Mouse (Mus musculus) hindbrain, embryonic 10.5 days (tissue): ENCODE data around the gene Colgalt2. TPM values are rescaled to one million over a fixed set of nuclear protein-coding genes. Genes with fewer than 3 reads are reported as not detected.
"Not testable (repeated sequence)": the region's sequence is repeated elsewhere in the genome, so short reads cannot be mapped to it uniquely, and the experiment has no call there.

Experiments used
- DNase-seq: peaks from one replicate; pipeline ENCODE4 v3.0.0-alpha.2; 2017; ENCODE audit warnings: low spot score
- H3K27ac ChIP-seq: fragments of 300-500 bp; sonication (generic); 2 replicates; pipeline ENCODE4 v1.5.1; 2016; ENCODE audit warnings: mild to moderate bottlenecking, moderate library complexity
- H3K27me3 ChIP-seq: fragments of 300-500 bp; sonication (generic); 2 replicates; pipeline ENCODE4 v1.6.1; 2016; ENCODE audit warnings: mild to moderate bottlenecking; ENCODE audit not compliant: poor library complexity, insufficient read depth, severe bottlenecking
- H3K36me3 ChIP-seq: fragments of 300-500 bp; sonication (generic); 2 replicates; pipeline ENCODE4 v1.6.1; 2016; ENCODE audit warnings: mild to moderate bottlenecking, moderate library complexity
- H3K4me1 ChIP-seq: fragments of 300-500 bp; sonication (generic); replicated peaks from 2 replicates; pipeline ENCODE4 v1.6.1; 2016; ENCODE audit warnings: mild to moderate bottlenecking
- H3K4me3 ChIP-seq: fragments of 300-500 bp; sonication (generic); 2 replicates; pipeline ENCODE4 v1.5.1; 2016; ENCODE audit warnings: mild to moderate bottlenecking, moderate library complexity
- H3K9me3 ChIP-seq: fragments of 300-500 bp; sonication (generic); 2 replicates; pipeline ENCODE4 v1.6.1; 2016; ENCODE audit warnings: mild to moderate bottlenecking, moderate library complexity
- WGBS: fragments of 180-500 bp; shearing (Covaris S2); methylation state at CpG from one replicate; pipeline ENCODE4 v1.1.7; 2016; 5-methylcytosine and 5-hydroxymethylcytosine counted together
- polyA plus RNA-seq: library from polyadenylated mRNA; unstranded; fragments of >200 nt; fragmentation: Nextera tagmentation; extraction: Ambion mirVana; gene quantifications from 2 replicates; pipeline ENCODE4 v1.2.1, GENCODE M21; 2016

Colgalt2 gene
- polyA plus RNA-seq = 1.7 and 1.8 TPM in 2 replicates

GRCm38 (mm10) chr1:152399790-152400555 is at the start of gene Colgalt2:
TSS of gene Colgalt2 (plus strand) at chr1:152399830.
- H3K9me3 ChIP-seq = 0 out of 2 replicates have a peak, but pooled peaks cover 3% of the 10 kb centered on the region
- H3K4me1 ChIP-seq = peaks cover 20% of the 10 kb centered on the region
- peak within 1 kb of the TSS; percentile 79 for H3K4me3 ChIP-seq
- H3K27ac ChIP-seq = peak within 1 kb of the TSS; percentile 87
- DNase-seq = peak; percentile 77
- under 1% methylated on average over 70 of the region's 70 CpGs for WGBS
- H3K27me3 ChIP-seq = peaks cover 38% of the 10 kb centered on the region
- H3K36me3 ChIP-seq = no peaks in the 10 kb centered on the region

GRCm38 (mm10) chr1:152356721-152357120 is 42.9 kb upstream of the Colgalt2 start:
- Histone ChIP-seq H3K27me3 (no peaks in the 10 kb centered on the region), H3K36me3 (no peaks in the 10 kb centered on the region), H3K4me1 (no peaks in the 10 kb centered on the region), H3K9me3 (no peaks in the 10 kb centered on the region), H3K27ac (no peak overlapping the region), H3K4me3 (no peak overlapping the region)
- DNase-seq = no peak
- 86% methylated on average over 4 of the region's 4 CpGs for WGBS

- Histone ChIP-seq H3K4me1 (peaks cover 12% of the 10 kb centered on the region), H3K9me3 (no peaks in the 10 kb centered on the region), H3K27ac (peak overlapping the region; percentile 35; the same call in 1 of the 2 replicates), H3K4me3 (no peak overlapping the region), H3K36me3 (peaks cover 3% of the 10 kb centered on the region; the same call in 1 of the 2 replicates), H3K27me3 (no peaks in the 10 kb centered on the region)
- DNase-seq = no peak
- WGBS = 50% methylated on average over 13 of the region's 13 CpGs
These were observed 31.1 kb upstream of the Colgalt2 start for GRCm38 (mm10) chr1:152368311-152369088.

- H3K27ac ChIP-seq = no peak overlapping the region
- H3K36me3 ChIP-seq = peaks cover 3% of the 10 kb centered on the region; the same call in 1 of the 2 replicates
- 42% methylated on average over 4 of the region's 4 CpGs for WGBS
- DNase-seq = peak; percentile 53
- H3K4me3 ChIP-seq = no peak overlapping the region
- no peaks in the 10 kb centered on the region for H3K9me3 ChIP-seq
- H3K4me1 ChIP-seq = peaks cover 12% of the 10 kb centered on the region
- H3K27me3 ChIP-seq = no peaks in the 10 kb centered on the region
These were observed 30.5 kb upstream of the Colgalt2 start for GRCm38 (mm10) chr1:152369139-152369538.

- H3K27ac ChIP-seq = no peak overlapping the region
- 92% methylated on average over 5 of the region's 5 CpGs for WGBS
- peaks cover 18% of the 10 kb centered on the region; the same call in 1 of the 2 replicates for H3K36me3 ChIP-seq
- no peaks in the 10 kb centered on the region for H3K27me3 ChIP-seq
- no peaks in the 10 kb centered on the region for H3K9me3 ChIP-seq
- no peak for DNase-seq
- H3K4me1 ChIP-seq = no peaks in the 10 kb centered on the region
- H3K4me3 ChIP-seq = no peak overlapping the region
These were observed 21.3 kb upstream of the Colgalt2 start for GRCm38 (mm10) chr1:152378311-152378710.

- Histone ChIP-seq H3K4me1 (peaks cover 3% of the 10 kb centered on the region; the same call in 1 of the 2 replicates), H3K9me3 (no peaks in the 10 kb centered on the region), H3K27me3 (no peaks in the 10 kb centered on the region), H3K36me3 (peaks cover 10% of the 10 kb centered on the region; the same call in 1 of the 2 replicates), H3K4me3 (no peak overlapping the region), H3K27ac (no peak overlapping the region)
- WGBS = 98% methylated on average over 1 of the region's 1 CpGs
- DNase-seq = no peak
These were observed 15.0 kb upstream of the Colgalt2 start for GRCm38 (mm10) chr1:152384589-152384988.

- not testable (repeated sequence) for H3K27ac ChIP-seq, H3K9me3 ChIP-seq, H3K36me3 ChIP-seq, H3K4me1 ChIP-seq, DNase-seq, H3K27me3 ChIP-seq
- WGBS = 33% methylated on average over 2 of the region's 4 CpGs
- peak overlapping the region; percentile 87 for H3K4me3 ChIP-seq
These were observed 13.9 kb upstream of the Colgalt2 start for GRCm38 (mm10) chr1:152385693-152386092.

GRCm38 (mm10) chr1:152386188-152386835 is 13.3 kb upstream of the Colgalt2 start, which contains the start of gene Tsen15:
TSS of gene Tsen15 (minus strand) at chr1:152386688.
- under 1% methylated on average over 57 of the region's 57 CpGs for WGBS
- Histone ChIP-seq H3K4me3 (peak within 1 kb of the TSS; percentile 87), H3K9me3 (no peaks in the 10 kb centered on the region), H3K27ac (peak within 1 kb of the TSS; percentile 87), H3K4me1 (peaks cover 3% of the 10 kb centered on the region; the same call in 1 of the 2 replicates), H3K27me3 (no peaks in the 10 kb centered on the region), H3K36me3 (peaks cover 7% of the 10 kb centered on the region; the same call in 1 of the 2 replicates)
- DNase-seq = peak; percentile 77

- Histone ChIP-seq H3K4me1 (peaks cover 3% of the 10 kb centered on the region; the same call in 1 of the 2 replicates), H3K4me3 (no peak overlapping the region), H3K36me3 (no peaks in the 10 kb centered on the region), H3K9me3 (no peaks in the 10 kb centered on the region), H3K27ac (no peak overlapping the region), H3K27me3 (no peaks in the 10 kb centered on the region)
- DNase-seq = no peak
These were observed 10.4 kb upstream of the Colgalt2 start for GRCm38 (mm10) chr1:152389271-152389670.

GRCm38 (mm10) chr1:152394137-152394536 is 5.5 kb upstream of the Colgalt2 start:
- Histone ChIP-seq H3K27me3 (peaks cover 14% of the 10 kb centered on the region), H3K36me3 (no peaks in the 10 kb centered on the region), H3K27ac (no peak overlapping the region), H3K4me3 (no peak overlapping the region), H3K4me1 (no peaks in the 10 kb centered on the region), H3K9me3 (0 out of 2 replicates have a peak, but pooled peaks cover 3% of the 10 kb centered on the region)
- no peak for DNase-seq
- WGBS = 94% methylated on average over 3 of the region's 3 CpGs

GRCm38 (mm10) chr1:152394956-152395515 is 4.6 kb upstream of the Colgalt2 start:
- Histone ChIP-seq H3K27ac (no peak overlapping the region), H3K36me3 (no peaks in the 10 kb centered on the region), H3K4me3 (no peak overlapping the region), H3K9me3 (0 out of 2 replicates have a peak, but pooled peaks cover 3% of the 10 kb centered on the region), H3K27me3 (peaks cover 21% of the 10 kb centered on the region), H3K4me1 (peaks cover 7% of the 10 kb centered on the region; the same call in 1 of the 2 replicates)
- DNase-seq = no peak
- 90% methylated on average over 4 of the region's 4 CpGs for WGBS

- DNase-seq = no peak
- 67% methylated on average over 1 of the region's 1 CpGs for WGBS
- H3K9me3 ChIP-seq = 0 out of 2 replicates have a peak, but pooled peaks cover 3% of the 10 kb centered on the region
- H3K27me3 ChIP-seq = peaks cover 38% of the 10 kb centered on the region
- H3K4me3 ChIP-seq = no peak overlapping the region
- H3K4me1 ChIP-seq = peaks cover 20% of the 10 kb centered on the region
- H3K36me3 ChIP-seq = no peaks in the 10 kb centered on the region
- no peak overlapping the region for H3K27ac ChIP-seq
These were observed 922 bp upstream of the Colgalt2 start for GRCm38 (mm10) chr1:152398708-152399107.
